Mouse (Mus musculus): ENCODE measurements at regions not wholly inside any gene's neighbourhood (a gene's known extent, or its start where the extent isn't known, plus 50 kb on each side); places are given as distances from the start of the nearest gene placed in this dataset.

DNA sequence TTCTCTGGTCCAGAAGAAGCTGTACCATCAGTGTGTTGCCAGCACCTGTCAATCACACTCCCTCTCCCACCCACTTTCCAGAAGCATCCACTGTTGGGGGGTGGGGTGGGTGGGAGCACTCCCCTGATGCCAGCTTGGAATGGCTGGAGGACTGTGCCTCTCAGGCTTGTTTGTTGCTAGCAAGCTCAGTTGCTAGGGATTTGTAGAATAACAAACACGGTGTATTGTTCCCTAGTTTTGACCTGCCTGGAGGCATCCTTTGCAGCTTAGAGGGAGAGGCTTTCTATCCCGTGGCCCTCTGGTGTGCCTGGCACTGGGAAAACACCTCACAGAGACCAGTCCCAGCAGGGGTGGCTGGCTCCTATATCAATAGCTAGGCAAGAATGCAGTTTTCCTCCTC, 50.1 kb upstream of the Tnrc6c start:
- TF ChIP-seq CTCF (IDR thresholded peaks at IDR 0.05; ENCODE audit: borderline replicate concordance, insufficient read depth, low read length) (no peak), POLR2A (IDR thresholded peaks at IDR 0.05; ENCODE audit: low read depth, low read length) (no peak)

Data from embryonic fibroblast, embryonic 13.5 days (primary cell).